10 mouse cellular contexts compared by ENCODE assay signal in genomic region chr5:114785196-114785595, GRCm38 (mm10). TPM values are rescaled to one million over a fixed set of nuclear protein-coding genes. Genes with fewer than 3 reads are reported as not detected.
A peak's percentile ranks its signal among the peaks of the same experiment; 100 is the strongest.
DNase-seq lines count a peak whose midpoint lies in the region; ATAC-seq lines count a peak whose summit lies in the region.
"Had no signal": no experiment of that assay in that cellular context is flagged by ENCODE, and none has a peak within 500 bp of the region (broad histone marks: within the 10 kb centered on the region; RNA-seq: fewer than 3 reads in every experiment).

No protein-coding gene starts in this region.

- no peak overlapping the region for H3K4me3 ChIP-seq in hindbrain, embryonic 15.5 days
- H3K4me3 ChIP-seq in hindbrain, embryonic 11.5 days (ENCODE audit: low read depth, low read length), result no peak overlapping the region
- no peak overlapping the region for H3K4me3 ChIP-seq in macrophage (ENCODE audit: inconsistent target)
- H3K4me3 ChIP-seq: limb, embryonic 12.5 days had no signal

- H3K4me2 ChIP-seq in hindbrain, embryonic 15.5 days, result no peak overlapping the region
- H3K4me2 ChIP-seq in hindbrain, embryonic 11.5 days (replicated peaks; ENCODE audit: low read depth, low read length), result no peak overlapping the region
- H3K4me2 ChIP-seq: hindbrain, embryonic 14.5 days; limb, embryonic 12.5 days had no signal

- peaks cover 18% of the 10 kb centered on the region for H3K36me3 ChIP-seq in hindbrain, embryonic 15.5 days
- no peaks in the 10 kb centered on the region; the same call in 1 of the 2 replicates for H3K36me3 ChIP-seq in hindbrain, embryonic 11.5 days (ENCODE audit: control insufficient read depth, insufficient read depth, low read length)
- peaks cover 41% of the 10 kb centered on the region for H3K36me3 ChIP-seq in macrophage (ENCODE audit: inconsistent target)

- H3K27ac ChIP-seq in hindbrain, embryonic 15.5 days (replicated peaks), result peak overlapping the region; percentile 25; the same call in 1 of the 2 replicates
- H3K27ac ChIP-seq in hindbrain, embryonic 11.5 days (ENCODE audit: low read depth, low read length), result no peak overlapping the region
- peak overlapping the region; percentile 77 for H3K27ac ChIP-seq in macrophage
- H3K27ac ChIP-seq: hindbrain, embryonic 14.5 days; limb, embryonic 12.5 days had no signal

- no peaks in the 10 kb centered on the region for H3K9me3 ChIP-seq in hindbrain, embryonic 15.5 days
- H3K9me3 ChIP-seq in hindbrain, embryonic 11.5 days (ENCODE audit: control insufficient read depth, low read length), result no peaks in the 10 kb centered on the region
- H3K9me3 ChIP-seq: limb, embryonic 12.5 days had no signal

- H3K4me1 ChIP-seq in hindbrain, embryonic 15.5 days (replicated peaks), result peaks cover 16% of the 10 kb centered on the region
- H3K4me1 ChIP-seq in hindbrain, embryonic 11.5 days (replicated peaks; ENCODE audit: control insufficient read depth, insufficient read depth, low read length), result no peaks in the 10 kb centered on the region
- H3K4me1 ChIP-seq: limb, embryonic 12.5 days had no signal

- peak; percentile 70 for DNase-seq in adrenal gland, adult 8-10 months
- DNase-seq in adrenal gland, postnatal 25 days, result no peak
- no peak for DNase-seq in hindbrain, embryonic 11.5 days (ENCODE audit: low spot score)
- DNase-seq in ovary, adult 18-20 months (ENCODE audit: low spot score), result peak; percentile 74
- no peak for DNase-seq in ovary, postnatal 36 days (ENCODE audit: low spot score)
- DNase-seq in cerebellum, adult 9-11 months, result no peak

- no peak overlapping the region for H3K9ac ChIP-seq in hindbrain, embryonic 15.5 days
- H3K9ac ChIP-seq in hindbrain, embryonic 11.5 days (ENCODE audit: low read depth, low read length), result no peak overlapping the region
- H3K9ac ChIP-seq: hindbrain, embryonic 14.5 days; limb, embryonic 12.5 days had no signal

- ATAC-seq in hindbrain, embryonic 15.5 days (ENCODE audit: low FRiP score, low read depth), result no peak
- ATAC-seq in hindbrain, embryonic 11.5 days (ENCODE audit: low FRiP score), result no peak

- H3K27me3 ChIP-seq in hindbrain, embryonic 15.5 days, result no peaks in the 10 kb centered on the region
- H3K27me3 ChIP-seq in hindbrain, embryonic 11.5 days (ENCODE audit: control insufficient read depth, insufficient read depth, low read length), result no peaks in the 10 kb centered on the region
- H3K27me3 ChIP-seq: limb, embryonic 12.5 days had no signal

- peaks cover 97% of the 10 kb centered on the region for H3K79me2 ChIP-seq in macrophage (ENCODE audit: inconsistent target)

- WGBS in hindbrain, embryonic 15.5 days, result 70% methylated on average over 5 of the region's 5 CpGs
- 81% methylated on average over 5 of the region's 5 CpGs for WGBS in hindbrain, embryonic 11.5 days
- 27% methylated on average over 4 of the region's 5 CpGs for WGBS in macrophage (ENCODE audit: missing documents)

RNA-seq across cellular contexts. Expression of gene Git2, which starts 9.9 kb away (rescaled TPM):
- total RNA-seq in adrenal gland, adult 8-10 months (2022), result 10 to 100 TPM; 32.8 to 59.9 (median 45.6) TPM
- 50.4 and 52.3 TPM in 2 replicates for total RNA-seq in adrenal gland, postnatal 25 days (2021)
- 51.2 and 52.8 TPM in 2 replicates for polyA plus RNA-seq in hindbrain, embryonic 15.5 days (2015; fragmentation: Nextera tagmentation; extraction: Ambion mirVana)
- polyA plus RNA-seq in hindbrain, embryonic 11.5 days (2014; fragmentation: Nextera tagmentation; extraction: Ambion mirVana), result 36.3 and 42.2 TPM in 2 replicates
- total RNA-seq in macrophage (2018; cell fraction: chromatin; rRNA removed), result 100 to 1,000 TPM; 222 to 774 (median 306) TPM
- 10 to 100 TPM; 32.2 to 69.3 (median 50.8) TPM for total RNA-seq in macrophage (2018; cell fraction: cytosol; rRNA removed)
- total RNA-seq in macrophage (2018; cell fraction: nucleus; rRNA removed), result 100 to 1,000 TPM in 21 of 26 experiments, 10 to 100 TPM in 5; 77.4 to 330 (median 164) TPM
- 37.1 to 50.3 TPM (median 46.2 TPM) in 3 replicates for polyA plus RNA-seq in macrophage (2018)

RNA-seq across cellular contexts. Expression of gene Ankrd13a, which starts 10.7 kb away (rescaled TPM):
- 10 to 100 TPM; 66.7 to 96.6 (median 86.8) TPM for total RNA-seq in adrenal gland, adult 8-10 months (2022)
- 74.6 and 93.8 TPM in 2 replicates for total RNA-seq in adrenal gland, postnatal 25 days (2021)
- 35.8 and 36.2 TPM in 2 replicates for polyA plus RNA-seq in hindbrain, embryonic 15.5 days (2015; fragmentation: Nextera tagmentation; extraction: Ambion mirVana)
- polyA plus RNA-seq in hindbrain, embryonic 11.5 days (2014; fragmentation: Nextera tagmentation; extraction: Ambion mirVana), result 71.0 and 71.7 TPM in 2 replicates
- 100 to 1,000 TPM in 7 of 26 experiments, 10 to 100 TPM in 19; 49.4 to 172 (median 90.9) TPM for total RNA-seq in macrophage (2018; cell fraction: chromatin; rRNA removed)
- 100 to 1,000 TPM; 151 to 275 (median 203) TPM for total RNA-seq in macrophage (2018; cell fraction: cytosol; rRNA removed)
- 100 to 1,000 TPM in 24 of 26 experiments, 10 to 100 TPM in 2; 77.1 to 174 (median 135) TPM for total RNA-seq in macrophage (2018; cell fraction: nucleus; rRNA removed)
- polyA plus RNA-seq in macrophage (2018), result 144 to 222 TPM (median 173 TPM) in 3 replicates

RNA-seq across cellular contexts. Expression of gene 1500011B03Rik, which starts 38.1 kb away (rescaled TPM):
- 10 to 100 TPM; 37.3 to 58.7 (median 43.6) TPM for total RNA-seq in adrenal gland, adult 8-10 months (2022)
- 35.7 and 47.5 TPM in 2 replicates for total RNA-seq in adrenal gland, postnatal 25 days (2021)
- polyA plus RNA-seq in hindbrain, embryonic 15.5 days (2015; fragmentation: Nextera tagmentation; extraction: Ambion mirVana), result 266 and 286 TPM in 2 replicates
- polyA plus RNA-seq in hindbrain, embryonic 11.5 days (2014; fragmentation: Nextera tagmentation; extraction: Ambion mirVana), result 163 and 167 TPM in 2 replicates
- total RNA-seq in macrophage (2018; cell fraction: chromatin; rRNA removed), result 10 to 100 TPM in 10 of 26 experiments, 1 to 10 TPM in 16; 1.5 to 27.6 (median 5.4) TPM
- 10 to 100 TPM; 13.5 to 40.9 (median 29.4) TPM for total RNA-seq in macrophage (2018; cell fraction: cytosol; rRNA removed)
- total RNA-seq in macrophage (2018; cell fraction: nucleus; rRNA removed), result 10 to 100 TPM in 21 of 26 experiments, 1 to 10 TPM in 5; 5.8 to 46.1 (median 16.3) TPM
- 26.6 to 35.2 TPM (median 29.9 TPM) in 3 replicates for polyA plus RNA-seq in macrophage (2018)

Comparison
In these comparisons a context has a peak if more than half of its experiments do, and no peak if none do; other contexts are left out.
1. DNase-seq: peak in adrenal gland, adult 8-10 months (single experiment) and ovary, adult 18-20 months (single experiment); none in adrenal gland, postnatal 25 days (single experiment), hindbrain, embryonic 11.5 days (single experiment), ovary, postnatal 36 days (single experiment) and cerebellum, adult 9-11 months (single experiment).